Mouse (Mus musculus) retina, adult 2 months (tissue): ENCODE data around the gene Tmem72.

ENCODE experiments used
- DNase-seq: peaks from one replicate; pipeline ENCODE4 v3.0.0-alpha.2; 2012; ENCODE audit warnings: low read depth, low spot score

The Tmem72 gene

GRCm38 (mm10) chr6:116716666-116717065, at the start of gene Tmem72:
Tmem72 (minus strand) TSS chr6:116716913.
- DNase-seq: no peak

DNA sequence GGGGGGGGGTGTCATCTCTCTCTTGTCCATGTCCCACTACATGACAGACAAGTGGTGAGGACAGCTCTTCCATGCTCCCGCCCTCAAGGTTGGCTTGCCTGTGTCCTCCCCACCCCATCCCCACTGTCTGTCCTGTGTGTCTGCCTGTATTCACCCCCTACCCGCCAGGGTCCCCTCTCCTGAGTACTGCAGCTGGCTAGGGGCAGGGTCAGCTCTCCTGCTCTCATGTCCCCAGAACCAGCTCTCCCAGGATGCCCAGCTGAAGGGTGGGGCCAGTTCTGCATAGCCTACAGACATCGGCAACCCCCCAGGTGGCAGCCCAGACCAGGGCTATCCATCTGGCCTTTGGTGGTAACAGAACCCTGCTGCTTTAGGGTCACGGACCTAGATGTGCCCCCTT, 47.8 kb upstream of the Tmem72 start:
- no peak for DNase-seq

DNA sequence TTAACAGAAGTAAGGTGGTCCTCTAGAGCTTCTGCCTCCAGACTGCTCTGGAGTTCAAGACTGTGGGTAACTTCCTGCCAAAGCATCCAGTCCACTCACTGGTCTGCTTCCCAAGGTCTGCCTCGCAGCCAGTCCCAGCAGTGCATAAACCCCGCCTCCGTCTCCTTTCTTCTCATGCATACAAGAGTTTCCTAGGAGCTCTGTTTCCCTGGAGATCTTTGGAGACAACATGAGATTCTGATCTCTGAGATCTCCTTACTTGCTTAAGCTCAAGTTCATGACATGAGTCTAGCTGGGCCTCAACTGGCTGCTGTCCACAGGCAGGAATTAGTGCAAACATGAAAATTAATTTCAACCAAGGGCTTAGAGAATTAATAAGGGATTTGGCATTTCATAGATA, 45.6 kb upstream of the Tmem72 start:
- no peak for DNase-seq

- no peak for DNase-seq
These were observed 43.5 kb upstream of the Tmem72 start for GRCm38 (mm10) chr6:116760181-116760580.

GRCm38 (mm10) chr6:116756364-116756763, 39.7 kb upstream of the Tmem72 start:
- no peak for DNase-seq

GRCm38 (mm10) chr6:116738046-116738445, 21.3 kb upstream of the Tmem72 start:
- DNase-seq: no peak

DNA sequence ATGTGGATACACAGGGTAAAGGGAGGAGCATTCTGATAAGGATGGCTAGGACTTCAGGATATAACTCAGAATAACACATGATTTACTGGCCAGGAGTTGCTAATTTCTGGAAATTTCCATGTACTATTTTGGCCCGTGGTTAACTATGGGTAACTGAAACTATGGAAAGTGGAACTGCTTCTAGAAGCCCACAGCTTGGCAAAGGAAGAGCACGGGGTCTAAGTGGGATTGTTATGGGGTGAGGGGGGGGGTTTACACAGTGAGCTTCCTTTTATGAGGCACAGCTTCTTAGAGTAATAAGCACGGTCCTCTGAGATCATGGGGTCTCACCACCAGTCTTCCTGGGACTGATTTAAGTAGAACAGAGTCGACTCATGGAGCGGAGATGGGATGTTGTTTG, 18.6 kb upstream of the Tmem72 start:
- no peak for DNase-seq

GRCm38 (mm10) chr6:116733577-116733976, 16.9 kb upstream of the Tmem72 start:
- no peak for DNase-seq

GRCm38 (mm10) chr6:116724489-116725160, 7.9 kb upstream of the Tmem72 start:
- DNase-seq: no peak

DNA sequence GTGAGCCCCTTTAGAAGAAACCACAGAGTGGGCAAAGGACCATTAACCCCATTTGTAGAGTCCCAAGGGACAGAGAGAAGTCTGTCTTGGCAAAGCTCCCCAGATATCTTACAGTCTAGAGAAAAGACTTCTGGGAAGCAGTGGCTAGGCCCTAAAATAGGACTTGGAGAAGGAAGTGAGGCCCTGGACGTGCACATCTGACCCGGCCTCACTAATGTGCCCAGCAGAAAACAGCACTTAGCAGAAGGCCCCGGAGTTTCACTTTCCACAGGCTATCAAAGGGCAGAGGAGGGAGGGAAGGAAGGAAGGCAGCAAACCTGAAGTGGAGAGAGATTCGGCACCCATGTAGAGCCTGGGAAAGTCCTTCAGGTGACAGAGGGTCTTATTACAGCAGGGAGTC, 2.2 kb upstream of the Tmem72 start:
- DNase-seq: no peak

- no peak for DNase-seq
These were observed 1.6 kb upstream of the Tmem72 start for GRCm38 (mm10) chr6:116718361-116718760.

GRCm38 (mm10) chr6:116717851-116718250, 1.1 kb upstream of the Tmem72 start:
- no peak for DNase-seq

- DNase-seq: no peak
These were observed 1.5 kb downstream of the Tmem72 start for GRCm38 (mm10) chr6:116715166-116715565.

DNA sequence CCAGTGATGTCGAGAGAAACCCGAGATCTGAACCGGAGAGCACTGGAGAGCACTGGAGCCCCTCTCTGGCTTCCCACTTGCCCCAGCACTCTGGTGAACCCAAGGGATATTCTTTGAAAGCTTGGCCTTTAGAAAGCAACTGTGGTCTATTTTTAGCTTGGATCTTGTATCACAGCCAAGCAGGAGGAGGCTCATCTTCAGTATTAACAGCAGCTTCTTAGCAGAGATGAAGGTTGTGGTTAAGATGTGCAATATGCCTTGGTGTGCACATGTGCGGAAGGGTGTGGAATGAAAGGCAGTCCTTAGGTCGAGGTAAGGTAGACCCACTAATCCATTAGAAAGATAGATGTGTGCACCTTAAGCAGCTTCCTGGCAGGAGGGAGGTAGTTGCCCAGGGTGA, 2.1 kb downstream of the Tmem72 start:
- no peak for DNase-seq

DNA sequence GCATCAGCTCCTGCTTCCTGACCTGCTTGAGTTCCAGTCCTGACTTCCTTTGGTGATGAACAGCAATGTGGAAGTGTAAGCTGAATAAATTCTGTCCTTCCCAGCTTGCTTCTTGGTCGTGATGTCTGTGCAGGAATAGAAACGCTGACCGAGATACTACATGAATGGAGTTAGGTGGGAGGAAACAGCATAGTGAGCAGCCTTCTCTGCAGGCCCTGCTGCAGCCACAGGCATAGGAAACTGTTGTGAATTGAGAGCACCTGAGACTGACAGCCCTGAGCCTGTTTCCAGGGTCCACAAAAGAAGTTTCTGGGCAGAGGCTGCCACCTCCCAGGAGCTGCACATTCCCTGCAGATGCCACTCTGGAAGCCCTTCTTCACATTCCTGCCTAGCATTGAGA, 2.7 kb downstream of the Tmem72 start:
- DNase-seq: no peak

GRCm38 (mm10) chr6:116712503-116712902, 4.2 kb downstream of the Tmem72 start:
- no peak for DNase-seq

- no peak for DNase-seq
These were observed 4.7 kb downstream of the Tmem72 start for GRCm38 (mm10) chr6:116712062-116712461.

- DNase-seq: no peak
These were observed 12.4 kb downstream of the Tmem72 start for GRCm38 (mm10) chr6:116704320-116704719.

DNA sequence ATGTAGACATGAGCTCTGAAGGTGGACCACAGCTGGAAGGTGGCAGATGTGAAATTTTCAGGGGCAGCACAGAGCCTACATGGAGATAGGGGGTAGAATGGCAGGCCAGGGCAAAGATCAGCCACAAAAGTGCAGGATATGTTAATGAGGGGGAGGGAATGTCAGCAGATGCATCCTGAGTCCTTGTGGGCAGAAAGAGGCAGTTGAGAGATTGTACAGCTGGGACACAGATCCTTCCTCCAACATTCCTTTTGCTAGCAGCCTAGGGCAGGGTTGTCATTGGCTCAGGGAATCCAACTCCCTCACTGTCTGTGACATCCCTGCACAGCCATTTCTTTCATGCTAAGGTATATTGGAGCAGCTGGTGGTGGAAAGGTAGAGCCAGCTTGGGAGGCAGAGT, 15.9 kb downstream of the Tmem72 start:
- DNase-seq: no peak

DNA sequence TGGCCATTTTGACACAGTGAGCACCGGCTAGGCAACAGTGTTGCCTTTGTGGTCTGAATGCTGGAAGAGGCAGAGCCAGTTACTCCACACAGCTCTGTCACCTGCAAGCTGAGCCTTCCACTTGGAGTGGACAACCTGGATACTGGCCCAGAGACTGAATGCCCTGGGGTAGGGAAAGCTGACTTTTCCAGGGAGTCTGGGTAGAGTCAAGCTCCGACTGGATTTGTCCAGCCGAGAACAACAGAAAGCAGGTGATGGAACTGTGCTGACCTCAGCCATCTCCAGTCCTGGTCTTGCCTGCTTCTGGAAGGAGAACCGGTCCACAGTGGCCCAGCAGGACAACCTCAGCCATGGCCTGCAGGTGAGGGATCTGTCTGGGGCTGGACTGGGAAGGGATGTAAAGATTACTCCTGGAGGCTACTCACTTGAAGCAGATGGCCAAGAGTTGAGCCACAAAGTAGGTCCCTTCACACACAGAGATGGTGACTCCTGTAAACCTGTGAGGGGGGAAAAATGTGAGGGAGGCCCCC, 18.8 kb downstream of the Tmem72 start:
- no peak for DNase-seq

DNA sequence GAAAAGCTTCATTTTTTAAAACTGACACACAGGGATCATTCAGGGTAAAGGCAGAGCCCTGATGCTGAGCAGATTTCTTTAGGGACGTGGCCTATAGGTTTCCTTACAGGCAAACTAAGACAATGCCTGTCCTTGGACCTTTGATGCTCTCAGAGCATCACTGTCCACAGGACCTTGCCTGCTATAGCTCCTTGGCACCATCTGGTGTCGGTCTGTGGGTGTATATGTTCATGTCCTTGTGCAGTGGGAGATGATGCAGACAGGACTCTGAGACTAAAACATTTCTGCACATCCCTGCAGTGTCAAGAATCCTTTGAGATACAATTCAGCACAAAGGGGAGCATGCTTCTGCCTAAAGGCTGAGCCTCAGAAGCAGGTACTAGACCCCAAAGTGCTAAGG, 19.3 kb downstream of the Tmem72 start:
- no peak for DNase-seq

DNA sequence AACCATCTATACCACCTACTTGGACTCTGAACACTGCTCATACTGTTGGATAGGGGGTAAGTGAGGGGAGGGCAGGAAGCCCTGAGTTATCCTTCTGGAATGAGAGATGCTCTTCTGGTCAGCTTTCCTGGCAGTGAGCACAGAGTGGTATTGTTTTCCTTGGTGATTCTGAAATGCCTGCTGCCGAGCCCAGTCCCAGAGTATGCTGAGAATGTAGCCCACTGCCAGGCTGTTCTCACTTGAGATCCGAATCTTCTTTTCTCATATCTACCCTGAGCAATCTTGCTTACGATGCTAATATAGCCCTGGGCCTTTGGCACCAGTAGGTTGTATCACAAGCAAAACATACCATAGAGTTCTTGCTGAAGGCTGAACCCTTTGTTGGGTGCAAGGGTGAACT, 22.4 kb downstream of the Tmem72 start:
- no peak for DNase-seq

GRCm38 (mm10) chr6:116693639-116694038, 23.1 kb downstream of the Tmem72 start:
- DNase-seq: no peak

DNA sequence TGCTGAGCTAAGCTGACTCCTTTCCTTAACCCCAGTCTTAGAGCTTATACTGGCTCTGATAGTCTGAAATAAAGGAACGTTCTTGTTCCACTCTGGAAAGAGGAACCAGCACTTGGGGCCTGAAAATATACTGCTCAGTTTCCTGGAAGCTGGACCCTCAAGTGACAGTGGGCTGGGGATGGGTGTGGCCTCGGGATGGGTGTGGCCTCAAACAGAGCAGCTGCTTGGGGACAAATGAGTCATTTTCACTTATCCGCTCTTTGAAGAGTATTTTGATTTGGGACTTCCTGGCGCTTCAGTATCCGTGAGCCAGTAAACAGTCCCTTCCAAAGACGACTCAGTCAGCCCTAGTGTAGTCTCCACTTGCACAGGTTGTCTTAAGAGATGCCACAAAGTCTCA, 34.4 kb downstream of the Tmem72 start:
- no peak for DNase-seq
